20 mouse cellular contexts compared by ENCODE assay signal in the genomic region with DNA sequence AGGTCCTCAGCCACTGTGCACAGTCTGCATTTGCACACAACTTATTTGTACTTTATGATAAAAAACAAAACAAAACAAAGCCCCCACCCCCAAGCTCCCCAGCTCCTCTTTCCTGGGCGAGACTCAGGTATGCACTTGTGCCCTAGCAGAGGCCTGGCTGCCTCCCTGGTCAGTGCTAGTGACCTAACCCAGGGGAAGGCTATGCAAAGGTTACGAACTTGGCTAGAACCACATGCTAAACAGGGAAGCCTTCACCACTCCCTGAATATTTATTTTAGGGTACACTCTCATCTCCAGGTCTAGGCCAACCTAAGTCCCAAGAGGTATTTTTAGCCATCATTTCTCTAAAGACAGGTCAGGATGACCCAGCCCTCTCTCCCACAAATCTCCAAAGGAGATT.
DNase-seq lines count a peak whose midpoint lies in the region; TF ChIP-seq lines count a peak whose summit lies in the region.
"Had no signal": no experiment of that assay in that cellular context is flagged by ENCODE, and none has a peak within 500 bp of the region (broad histone marks: within the 10 kb centered on the region; RNA-seq: fewer than 3 reads in every experiment).

No protein-coding gene starts in this region.

- peaks cover 3% of the 10 kb centered on the region; the same call in 1 of the 2 replicates for H3K27me3 ChIP-seq in E14TG2a.4 (ENCODE audit: insufficient read depth, low read length)
- H3K27me3 ChIP-seq: CH12.LX; embryonic facial prominence, embryonic 12.5 days; forebrain, embryonic 13.5 days; forebrain, embryonic 15.5 days had no signal

- H3K9me3 ChIP-seq in E14TG2a.4 (ENCODE audit: low read length), result no peaks in the 10 kb centered on the region
- H3K9me3 ChIP-seq: embryonic facial prominence, embryonic 10.5 days; embryonic facial prominence, embryonic 12.5 days; forebrain, embryonic 13.5 days; forebrain, embryonic 15.5 days had no signal

- intact Hi-C loops in gastrocnemius, postnatal 36 days (cut with DNase I), result no loop called here

- 0 out of 2 replicates have a peak overlapping the region, but pooled peaks have one; percentile 5 for H3K4me3 ChIP-seq in E14TG2a.4 (replicated peaks; ENCODE audit: low read length)
- H3K4me3 ChIP-seq: embryonic facial prominence, embryonic 10.5 days; embryonic facial prominence, embryonic 12.5 days; forebrain, embryonic 13.5 days; forebrain, embryonic 15.5 days had no signal

- H3K36me3 ChIP-seq in E14TG2a.4 (ENCODE audit: insufficient read depth, low read length), result no peaks in the 10 kb centered on the region
- H3K36me3 ChIP-seq: embryonic facial prominence, embryonic 10.5 days; embryonic facial prominence, embryonic 12.5 days; forebrain, embryonic 15.5 days had no signal

- peak; percentile 64 for DNase-seq in gastrocnemius, adult 18-20 months (ENCODE audit: low spot score)
- no peak for DNase-seq in gastrocnemius, postnatal 10 days
- peak; percentile 43 for DNase-seq in gastrocnemius, postnatal 25 days
- DNase-seq in gastrocnemius, postnatal 36 days, result no peak
- DNase-seq in adrenal gland, postnatal 14 days, result no peak
- DNase-seq: adrenal gland, adult 2 months; adrenal gland, postnatal 10 days; adrenal gland, postnatal 36 days; B cell, adult 2 months; cerebellum, adult 11-12 months; cerebellum, adult 2 months; cerebellum, adult 9-10 months; cerebellum, postnatal 10 days; forebrain, postnatal 0 days had no signal

- H3K4me1 ChIP-seq in E14TG2a.4 (replicated peaks; ENCODE audit: low read depth, low read length), result peaks cover 56% of the 10 kb centered on the region

- TF ChIP-seq CTCF in E14TG2a.4 (conservative IDR thresholded peaks at IDR 0.05; ENCODE audit: low read length), result no peak

Comparison
In these comparisons a context has a peak if more than half of its experiments do, and no peak if none do; other contexts are left out.
1. DNase-seq: peak in gastrocnemius, adult 18-20 months (single experiment) and gastrocnemius, postnatal 25 days (single experiment); none in gastrocnemius, postnatal 10 days (single experiment), gastrocnemius, postnatal 36 days (0 of 2) and adrenal gland, postnatal 14 days (single experiment).